Mouse (Mus musculus) gastrocnemius, postnatal 4 days (tissue): ENCODE measurements around the gene Slc17a2. TPM values are rescaled to one million over a fixed set of nuclear protein-coding genes. Genes with fewer than 3 reads are reported as not detected.

Experiments
- DNase-seq, 2 experiments: peaks; one replicate each; pipeline ENCODE4 v3.0.0; 2021 to 2022; ENCODE audit warnings: low spot score in 2 of 2, mixed read lengths in 2 of 2
- total RNA-seq, 2 experiments: library from RNA; stranded (reverse); gene quantifications; 2 replicates each; pipeline ENCODE4 v1.2.3; 2021

Slc17a2 gene
- total RNA-seq, 2 experiments from 2014 or later = 0.31 TPM; not detected in 1

DNA sequence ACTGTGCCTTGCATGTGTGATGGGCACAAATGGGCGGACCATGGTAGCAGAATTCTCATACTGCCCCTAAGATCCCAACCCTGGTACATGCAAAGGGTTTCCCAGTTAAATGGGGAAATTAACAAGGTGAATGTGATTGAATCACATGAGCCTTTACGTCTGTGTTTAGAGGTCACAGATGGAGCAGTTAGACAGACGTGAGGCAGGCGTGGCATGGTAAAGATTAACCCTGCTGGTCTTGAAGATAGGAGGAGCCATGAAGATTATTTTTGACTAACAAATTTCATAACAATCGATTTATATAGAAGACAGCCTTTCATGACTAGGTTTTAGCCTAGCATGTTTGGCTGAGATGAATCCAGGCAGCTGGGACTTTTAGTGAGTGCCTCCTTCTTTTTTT, 66.3 kb downstream of the Slc17a2 start:
- DNase-seq = no peak

Other genes with a start within 250 kb of the Slc17a2 start
- gene Hist1h3e, start 244.6 kb upstream of the Slc17a2 start, total RNA-seq = 100 to 1,000 TPM; 232 to 273 TPM
- 10 to 100 TPM; 63.6 to 92.7 TPM for gene Hist1h2ae, start 235.8 kb upstream of the Slc17a2 start, total RNA-seq
- 100 to 1,000 TPM; 491 to 581 TPM for gene Hist1h2bg, start 235.6 kb upstream of the Slc17a2 start, total RNA-seq
- 100 to 1,000 TPM; 240 to 292 TPM for gene Hist1h2bf, start 232.8 kb upstream of the Slc17a2 start, total RNA-seq
- gene Hist1h2ad, start 232.6 kb upstream of the Slc17a2 start, total RNA-seq = 10 to 100 TPM; 51.6 to 79.2 TPM
- 10 to 100 TPM; 55.2 to 69.3 TPM for gene Hist1h3d, start 231.2 kb upstream of the Slc17a2 start, total RNA-seq
- 100 to 1,000 TPM; 302 to 338 TPM for gene Hist1h4d, start 225.4 kb upstream of the Slc17a2 start, total RNA-seq
- gene Hist1h2be, start 185.9 kb upstream of the Slc17a2 start, total RNA-seq = 10 to 100 TPM; 40.8 to 47.6 TPM
- 100 to 1,000 TPM; 307 to 345 TPM for gene Hist1h1e, start 184.4 kb upstream of the Slc17a2 start, total RNA-seq
- 10 to 100 TPM; 12.7 to 14.2 TPM for gene Hist1h2ac, start 123.0 kb upstream of the Slc17a2 start, total RNA-seq
- 10 to 100 TPM; 71.7 to 84.0 TPM for gene Hist1h2bc, start 122.8 kb upstream of the Slc17a2 start, total RNA-seq
- gene Hist1h1t, start 111.2 kb upstream of the Slc17a2 start, total RNA-seq = 1 to 10 TPM; 1.3 to 1.6 TPM
- gene Hist1h4c, start 108.5 kb upstream of the Slc17a2 start, total RNA-seq = 100 to 1,000 TPM; 206 to 241 TPM
- 1 to 10 TPM; 5.9 to 6.6 TPM for gene Hfe, start 96.1 kb upstream of the Slc17a2 start, total RNA-seq
- gene Hist1h1c, start 68.2 kb upstream of the Slc17a2 start, total RNA-seq = 100 to 1,000 TPM; 462 to 585 TPM
- gene Hist1h3c, start 61.4 kb upstream of the Slc17a2 start, total RNA-seq = 100 to 1,000 TPM; 162 to 207 TPM
- 100 to 1,000 TPM; 215 to 270 TPM for gene Hist1h2bb, start 60.3 kb upstream of the Slc17a2 start, total RNA-seq
- 100 to 1,000 TPM; 390 to 456 TPM for gene Hist1h2ab, start 55.9 kb upstream of the Slc17a2 start, total RNA-seq
- 100 to 1,000 TPM; 433 to 519 TPM for gene Hist1h3b, start 54.7 kb upstream of the Slc17a2 start, total RNA-seq
- 100 to 1,000 TPM; 298 to 366 TPM for gene Hist1h4b, start 50.0 kb upstream of the Slc17a2 start, total RNA-seq
- gene Hist1h4a, start 45.8 kb upstream of the Slc17a2 start, total RNA-seq = 100 to 1,000 TPM; 369 to 391 TPM
- gene Hist1h3a, start 44.6 kb upstream of the Slc17a2 start, total RNA-seq = 100 to 1,000 TPM; 353 to 457 TPM
- 100 to 1,000 TPM; 271 to 321 TPM for gene Hist1h1a, start 43.3 kb upstream of the Slc17a2 start, total RNA-seq
- not detected for gene Trim38, start 37.1 kb upstream of the Slc17a2 start, total RNA-seq
- gene Slc17a3, start 32.4 kb downstream of the Slc17a2 start, total RNA-seq = under 1 TPM; 0.17 to 0.18 TPM
- not detected for gene Slc17a1, start 60.8 kb downstream of the Slc17a2 start, total RNA-seq
- gene Slc17a4, start 108.0 kb downstream of the Slc17a2 start, total RNA-seq = not detected
- not detected for gene Hist1h2ba, start 127.2 kb downstream of the Slc17a2 start, total RNA-seq
- gene Hist1h2aa, start 127.5 kb downstream of the Slc17a2 start, total RNA-seq = not detected
- not detected for gene Scgn, start 184.2 kb downstream of the Slc17a2 start, total RNA-seq